Mouse (Mus musculus) forebrain, embryonic 14.5 days (tissue): ENCODE data around the gene Ppme1. TPM values are rescaled to one million over a fixed set of nuclear protein-coding genes. Genes with fewer than 3 reads are reported as not detected.
A peak's percentile ranks its signal among the peaks of the same experiment; 100 is the strongest.

ENCODE experiments used
- ATAC-seq: fragments of 200-750 bp; cut with Nextera tagmentation; 2 replicates; pipeline ENCODE4 v1.8.0; 2017; ENCODE audit warnings: mild to moderate bottlenecking, moderate library complexity
- DNase-seq: peaks from one replicate; pipeline ENCODE4 v3.0.0-alpha.2; 2015; ENCODE audit warnings: low spot score
- H3K27ac ChIP-seq: fragments of 300-500 bp; sonication (generic); 2 replicates; pipeline ENCODE4 v1.5.1; 2014; ENCODE audit warnings: low read depth, mild to moderate bottlenecking, control low read depth, low read length, moderate library complexity
- H3K27me3 ChIP-seq: fragments of 300-500 bp; sonication (generic); replicated peaks from 2 replicates; pipeline ENCODE4 v1.6.1; 2014; ENCODE audit warnings: low read length, control low read depth, mixed read lengths; ENCODE audit not compliant: control insufficient read depth, insufficient read depth
- H3K36me3 ChIP-seq: fragments of 300-500 bp; sonication (generic); 2 replicates; pipeline ENCODE4 v1.6.1; 2014; ENCODE audit warnings: low read length, control low read depth; ENCODE audit not compliant: control insufficient read depth, insufficient read depth
- H3K4me1 ChIP-seq: fragments of 300-500 bp; sonication (generic); 2 replicates; pipeline ENCODE4 v1.6.1; 2014; ENCODE audit warnings: antibody characterized with exemption, low read length, control low read depth; ENCODE audit not compliant: control insufficient read depth, insufficient read depth
- H3K4me2 ChIP-seq: fragments of 300-500 bp; sonication (generic); 2 replicates; pipeline ENCODE4 v1.6.1; 2014; ENCODE audit warnings: mild to moderate bottlenecking, control low read depth, low read length
- H3K4me3 ChIP-seq: fragments of 300-500 bp; sonication (generic); 2 replicates; pipeline ENCODE4 v1.5.1; 2014; ENCODE audit warnings: low read depth, low read length, control low read depth
- H3K9ac ChIP-seq: fragments of 300-500 bp; sonication (generic); 2 replicates; pipeline ENCODE4 v1.6.1; 2014; ENCODE audit warnings: mild to moderate bottlenecking, low read length, control low read depth, moderate library complexity
- H3K9me3 ChIP-seq: fragments of 300-500 bp; sonication (generic); replicated peaks from 2 replicates; pipeline ENCODE4 v1.6.1; 2016; ENCODE audit warnings: low read length, control low read depth, mixed read lengths; ENCODE audit not compliant: control insufficient read depth
- WGBS: fragments of 180-500 bp; shearing (Covaris S2); extraction: QIAGEN DNeasy Blood & Tissue Kit; methylation state at CpG from one replicate; pipeline ENCODE4 v1.1.7; 2014; 5-methylcytosine and 5-hydroxymethylcytosine counted together
- polyA plus RNA-seq: library from polyadenylated mRNA; unstranded; fragments of >200 nt; fragmentation: Nextera tagmentation; extraction: Ambion mirVana; gene quantifications from 2 replicates; pipeline ENCODE4 v1.2.1, GENCODE M21; 2014

Gene Ppme1
- polyA plus RNA-seq, 1 experiment from 2014 or later: 120 TPM

- 97% methylated on average over 2 of the region's 2 CpGs for WGBS
- Histone ChIP-seq H3K27me3 (no peaks in the 10 kb centered on the region), H3K4me3 (no peak overlapping the region), H3K4me1 (no peaks in the 10 kb centered on the region), H3K27ac (no peak overlapping the region), H3K4me2 (no peak overlapping the region), H3K36me3 (peaks cover 65% of the 10 kb centered on the region), H3K9me3 (no peaks in the 10 kb centered on the region), H3K9ac (no peak overlapping the region)
- ATAC-seq (no peak), DNase-seq (no peak)
Measured at GRCm38 (mm10) chr7:100388174-100388573, 16.1 kb upstream of the Ppme1 start.

- no peak for ATAC-seq
- 94% methylated on average over 2 of the region's 2 CpGs for WGBS
Measured at GRCm38 (mm10) chr7:100383207-100383606, 11.1 kb upstream of the Ppme1 start.

GRCm38 (mm10) chr7:100381161-100381560 is 9.1 kb upstream of the Ppme1 start:
- Histone ChIP-seq H3K27ac (no peak overlapping the region), H3K4me1 (no peaks in the 10 kb centered on the region), H3K4me3 (no peak overlapping the region), H3K27me3 (no peaks in the 10 kb centered on the region), H3K36me3 (peaks cover 60% of the 10 kb centered on the region), H3K4me2 (no peak overlapping the region), H3K9me3 (no peaks in the 10 kb centered on the region), H3K9ac (no peak overlapping the region)
- DNase-seq: no peak
- ATAC-seq: no peak

More at GRCm38 (mm10) chr7:100383207-100383606, 11.1 kb upstream of the Ppme1 start:
- Histone ChIP-seq H3K4me3 (no peak overlapping the region), H3K9ac (no peak overlapping the region), H3K36me3 (peaks cover 63% of the 10 kb centered on the region), H3K9me3 (no peaks in the 10 kb centered on the region), H3K4me2 (no peak overlapping the region), H3K4me1 (no peaks in the 10 kb centered on the region), H3K27ac (no peak overlapping the region), H3K27me3 (no peaks in the 10 kb centered on the region)
- no peak for DNase-seq

- 85% methylated on average over 2 of the region's 2 CpGs for WGBS
- Histone ChIP-seq H3K36me3 (peaks cover 62% of the 10 kb centered on the region), H3K4me3 (no peak overlapping the region), H3K4me2 (no peak overlapping the region), H3K9ac (no peak overlapping the region), H3K27ac (no peak overlapping the region), H3K9me3 (no peaks in the 10 kb centered on the region), H3K4me1 (no peaks in the 10 kb centered on the region), H3K27me3 (no peaks in the 10 kb centered on the region)
- no peak for ATAC-seq
- DNase-seq: no peak
Measured at GRCm38 (mm10) chr7:100378257-100378656, 6.2 kb upstream of the Ppme1 start.

GRCm38 (mm10) chr7:100372452-100372980 is 409 bp upstream of the Ppme1 start:
- Histone ChIP-seq H3K27me3 (no peaks in the 10 kb centered on the region), H3K27ac (peak overlapping the region; percentile 74), H3K4me1 (peaks cover 18% of the 10 kb centered on the region), H3K36me3 (peaks cover 25% of the 10 kb centered on the region), H3K9me3 (no peaks in the 10 kb centered on the region), H3K4me3 (peak overlapping the region; percentile 77), H3K4me2 (peak overlapping the region; percentile 59), H3K9ac (peak overlapping the region; percentile 61)
- 7% methylated on average over 17 of the region's 17 CpGs for WGBS
- no peak for ATAC-seq
- DNase-seq: no peak

GRCm38 (mm10) chr7:100364888-100365287 is 7.2 kb downstream of the Ppme1 start:
- Histone ChIP-seq H3K27ac (no peak overlapping the region), H3K9me3 (no peaks in the 10 kb centered on the region), H3K36me3 (0 out of 2 replicates have a peak, but pooled peaks cover 5% of the 10 kb centered on the region), H3K27me3 (no peaks in the 10 kb centered on the region), H3K4me2 (no peak overlapping the region), H3K9ac (no peak overlapping the region), H3K4me3 (no peak overlapping the region), H3K4me1 (0 out of 2 replicates have a peak, but pooled peaks cover 7% of the 10 kb centered on the region)
- 54% methylated on average over 6 of the region's 6 CpGs for WGBS
- ATAC-seq: no peak
- DNase-seq: no peak

- H3K27ac ChIP-seq: no peak overlapping the region
- DNase-seq (no peak), ATAC-seq (no peak)
- WGBS: 95% methylated on average over 2 of the region's 2 CpGs
- no peaks in the 10 kb centered on the region for H3K4me1 ChIP-seq
- 0 out of 2 replicates have a peak, but pooled peaks cover 1% of the 10 kb centered on the region for H3K36me3 ChIP-seq
- no peaks in the 10 kb centered on the region for H3K9me3 ChIP-seq
- no peak overlapping the region for H3K4me2 ChIP-seq
- no peak overlapping the region for H3K4me3 ChIP-seq
- no peaks in the 10 kb centered on the region for H3K27me3 ChIP-seq
- H3K9ac ChIP-seq: no peak overlapping the region
Measured at GRCm38 (mm10) chr7:100363162-100363561, 8.9 kb downstream of the Ppme1 start.

GRCm38 (mm10) chr7:100357856-100358255 is 14.3 kb downstream of the Ppme1 start:
- Histone ChIP-seq H3K27me3 (no peaks in the 10 kb centered on the region), H3K4me1 (no peaks in the 10 kb centered on the region), H3K9me3 (no peaks in the 10 kb centered on the region), H3K4me2 (no peak overlapping the region), H3K36me3 (0 out of 2 replicates have a peak, but pooled peaks cover 17% of the 10 kb centered on the region), H3K4me3 (no peak overlapping the region), H3K9ac (no peak overlapping the region), H3K27ac (no peak overlapping the region)
- ATAC-seq (no peak), DNase-seq (no peak)

GRCm38 (mm10) chr7:100356768-100357167 is 15.3 kb downstream of the Ppme1 start:
- no peak overlapping the region for H3K9ac ChIP-seq
- H3K27ac ChIP-seq: no peak overlapping the region
- WGBS: 89% methylated on average over 1 of the region's 1 CpGs
- DNase-seq: no peak
- H3K36me3 ChIP-seq: 0 out of 2 replicates have a peak, but pooled peaks cover 17% of the 10 kb centered on the region
- H3K4me3 ChIP-seq: no peak overlapping the region
- H3K4me1 ChIP-seq: no peaks in the 10 kb centered on the region
- no peak for ATAC-seq
- no peak overlapping the region for H3K4me2 ChIP-seq
- no peaks in the 10 kb centered on the region for H3K9me3 ChIP-seq
- no peaks in the 10 kb centered on the region for H3K27me3 ChIP-seq
